Mouse (Mus musculus) forebrain, embryonic 10.5 days (tissue): ENCODE data around the gene Krt76. TPM values are rescaled to one million over a fixed set of nuclear protein-coding genes. Genes with fewer than 3 reads are reported as not detected.
A peak's percentile ranks its signal among the peaks of the same experiment; 100 is the strongest.

ENCODE experiments used
- DNase-seq: peaks from one replicate; pipeline ENCODE4 v3.0.0-alpha.2; 2017; ENCODE audit warnings: low spot score; ENCODE audit errors: extremely low spot score
- H3K27ac ChIP-seq: fragments of 300-500 bp; sonication (generic); 2 replicates; pipeline ENCODE4 v1.5.1; 2016; ENCODE audit warnings: mild to moderate bottlenecking
- H3K27me3 ChIP-seq: fragments of 300-500 bp; sonication (generic); 2 replicates; pipeline ENCODE4 v1.6.1; 2016; ENCODE audit warnings: mild to moderate bottlenecking; ENCODE audit not compliant: poor library complexity, severe bottlenecking
- H3K36me3 ChIP-seq: fragments of 300-500 bp; sonication (generic); replicated peaks from 2 replicates; pipeline ENCODE4 v1.6.1; 2016; ENCODE audit warnings: mild to moderate bottlenecking, moderate library complexity
- H3K4me1 ChIP-seq: fragments of 300-500 bp; sonication (generic); 2 replicates; pipeline ENCODE4 v1.6.1; 2016
- H3K4me3 ChIP-seq: fragments of 300-500 bp; sonication (generic); 2 replicates; pipeline ENCODE4 v1.5.1; 2016; ENCODE audit warnings: mild to moderate bottlenecking, moderate library complexity
- H3K9me3 ChIP-seq: fragments of 300-500 bp; sonication (generic); 2 replicates; pipeline ENCODE4 v1.6.1; 2016; ENCODE audit warnings: mild to moderate bottlenecking, moderate library complexity
- WGBS: fragments of 180-500 bp; shearing (Covaris S2); methylation state at CpG from one replicate; pipeline ENCODE4 v1.1.7; 2016; 5-methylcytosine and 5-hydroxymethylcytosine counted together
- polyA plus RNA-seq: library from polyadenylated mRNA; unstranded; fragments of >200 nt; fragmentation: Nextera tagmentation; extraction: Ambion mirVana; gene quantifications from 2 replicates; pipeline ENCODE4 v1.2.1, GENCODE M21; 2016

The Krt76 gene
- polyA plus RNA-seq, 1 experiment from 2014 or later, result not detected

DNA sequence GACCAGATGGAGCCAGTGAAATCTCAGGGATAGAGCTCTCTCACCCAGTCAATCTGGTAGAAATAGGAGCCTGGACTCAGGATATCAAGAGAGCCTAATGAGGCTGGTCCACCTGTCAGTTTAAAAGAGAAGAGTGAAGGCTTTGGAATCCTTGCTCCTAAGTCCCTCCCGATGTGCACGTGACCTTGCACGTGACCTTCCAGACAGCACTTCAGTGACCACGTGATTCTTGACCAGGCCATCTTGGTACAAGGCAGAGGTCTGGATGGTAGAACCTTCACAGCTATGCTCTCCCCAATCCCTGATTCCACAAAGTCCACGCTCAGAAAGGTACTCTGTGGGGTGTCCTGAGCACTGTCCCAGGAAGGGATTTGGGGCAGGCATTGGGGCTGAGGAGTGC lies 12.1 kb upstream of the Krt76 start:
- no peaks in the 10 kb centered on the region for H3K27me3 ChIP-seq
- H3K4me3 ChIP-seq, result no peak overlapping the region
- no peaks in the 10 kb centered on the region for H3K36me3 ChIP-seq
- H3K9me3 ChIP-seq, result no peaks in the 10 kb centered on the region; the same call in 1 of the 2 replicates
- H3K27ac ChIP-seq, result no peak overlapping the region
- peaks cover 6% of the 10 kb centered on the region; the same call in 1 of the 2 replicates for H3K4me1 ChIP-seq
- WGBS, result 80% methylated on average over 5 of the region's 5 CpGs
- no peak for DNase-seq

GRCm38 (mm10) chr15:101902171-101903149 lies 9.7 kb upstream of the Krt76 start:
- no peaks in the 10 kb centered on the region for H3K36me3 ChIP-seq
- no peak for DNase-seq

DNA sequence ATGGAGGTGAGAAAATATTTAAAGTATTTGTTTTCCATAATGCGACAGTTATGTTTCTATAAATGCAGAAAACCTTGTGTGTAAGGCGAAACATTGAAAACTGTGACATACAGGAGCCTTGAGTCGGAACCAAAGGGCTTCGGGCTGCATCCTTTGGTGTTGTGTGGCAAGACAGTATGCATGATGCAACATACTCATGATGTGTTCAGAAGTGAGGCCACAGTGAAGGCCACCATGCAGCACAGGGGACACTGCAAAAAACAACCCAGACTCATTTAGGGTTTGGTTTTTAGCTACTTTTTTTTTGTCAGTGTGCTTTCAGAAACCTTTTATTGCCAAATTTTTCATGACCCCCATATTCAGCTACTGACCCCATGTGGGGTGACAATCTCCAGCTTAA lies 2.5 kb upstream of the Krt76 start:
- no peak for DNase-seq
- Histone ChIP-seq H3K9me3 (no peaks in the 10 kb centered on the region), H3K4me1 (no peaks in the 10 kb centered on the region), H3K4me3 (no peak overlapping the region), H3K27me3 (no peaks in the 10 kb centered on the region; the same call in 1 of the 2 replicates), H3K27ac (no peak overlapping the region), H3K36me3 (no peaks in the 10 kb centered on the region)
- WGBS, result 92% methylated on average over 4 of the region's 4 CpGs

More at GRCm38 (mm10) chr15:101902171-101903149, 9.7 kb upstream of the Krt76 start:
- Histone ChIP-seq H3K27me3 (no peaks in the 10 kb centered on the region), H3K4me1 (peaks cover 6% of the 10 kb centered on the region; the same call in 1 of the 2 replicates), H3K4me3 (no peak overlapping the region), H3K9me3 (no peaks in the 10 kb centered on the region), H3K27ac (no peak overlapping the region)
- 73% methylated on average over 12 of the region's 12 CpGs for WGBS

DNA sequence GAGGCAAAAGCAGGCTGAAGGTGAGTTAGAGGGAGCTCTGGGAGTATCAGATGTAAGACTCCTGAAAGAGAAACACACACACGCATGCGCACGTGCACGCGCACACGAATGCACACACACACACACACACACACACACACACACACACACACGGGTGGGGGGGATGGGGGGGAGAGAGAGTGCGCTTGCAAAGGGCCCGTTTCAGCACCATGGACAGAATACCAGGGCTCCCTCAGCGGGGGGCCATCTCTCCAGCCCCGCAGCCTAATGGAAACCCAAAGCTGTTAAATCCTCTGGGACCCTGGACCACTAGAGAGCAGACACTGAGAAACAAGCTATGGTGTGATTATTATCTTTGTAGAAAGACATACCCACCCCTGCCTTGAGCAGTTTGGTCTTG lies 12.9 kb downstream of the Krt76 start:
- 24% methylated on average over 11 of the region's 11 CpGs for whole genome bisulfite sequencing
- H3K27ac ChIP-seq, result no peak overlapping the region
- H3K4me1 ChIP-seq, result peaks cover 3% of the 10 kb centered on the region; the same call in 1 of the 2 replicates

GRCm38 (mm10) chr15:101878041-101878440 lies 14.7 kb downstream of the Krt76 start:
- WGBS, result 71% methylated on average over 2 of the region's 2 CpGs
- DNase-seq, result no peak
- Histone ChIP-seq H3K4me3 (no peak overlapping the region), H3K36me3 (no peaks in the 10 kb centered on the region), H3K9me3 (no peaks in the 10 kb centered on the region), H3K4me1 (peaks cover 3% of the 10 kb centered on the region; the same call in 1 of the 2 replicates), H3K27ac (no peak overlapping the region), H3K27me3 (no peaks in the 10 kb centered on the region)

More for the DNA sequence above, 12.9 kb downstream of the Krt76 start:
- Histone ChIP-seq H3K4me3 (no peak overlapping the region), H3K9me3 (no peaks in the 10 kb centered on the region), H3K36me3 (no peaks in the 10 kb centered on the region), H3K27me3 (peaks cover 2% of the 10 kb centered on the region; the same call in 1 of the 2 replicates)
- DNase-seq, result peak; percentile 17

DNA sequence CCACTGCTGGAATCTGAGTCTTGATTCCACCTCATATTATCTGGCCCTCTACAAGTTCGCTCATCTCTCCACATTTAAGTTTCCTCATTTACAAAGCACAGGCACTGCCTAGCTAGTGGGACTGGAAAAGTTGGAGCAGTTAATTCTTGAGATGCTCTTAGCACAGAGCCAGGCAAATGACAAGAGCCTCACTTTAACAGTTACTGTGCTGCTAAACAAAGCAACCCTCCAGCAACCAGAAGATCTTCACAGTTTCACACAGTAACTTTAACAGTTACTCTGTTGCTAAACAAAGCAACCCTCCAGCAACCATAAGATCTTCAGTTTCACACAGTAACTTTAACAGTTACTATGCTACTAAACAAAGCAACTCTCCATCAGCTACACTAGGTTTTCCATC lies 18.3 kb downstream of the Krt76 start:
- WGBS, result 74% methylated on average over 1 of the region's 1 CpGs
- peaks cover 2% of the 10 kb centered on the region; the same call in 1 of the 2 replicates for H3K4me1 ChIP-seq
- no peak overlapping the region for H3K4me3 ChIP-seq
- H3K27me3 ChIP-seq, result no peaks in the 10 kb centered on the region
- H3K36me3 ChIP-seq, result no peaks in the 10 kb centered on the region
- no peaks in the 10 kb centered on the region for H3K9me3 ChIP-seq
- H3K27ac ChIP-seq, result no peak overlapping the region
- DNase-seq, result no peak

- Histone ChIP-seq H3K4me3 (no peak overlapping the region), H3K27me3 (no peaks in the 10 kb centered on the region), H3K27ac (no peak overlapping the region), H3K9me3 (no peaks in the 10 kb centered on the region), H3K4me1 (peaks cover 4% of the 10 kb centered on the region; the same call in 1 of the 2 replicates), H3K36me3 (no peaks in the 10 kb centered on the region)
- 81% methylated on average over 4 of the region's 4 CpGs for WGBS
- DNase-seq, result no peak
These were observed 19.5 kb downstream of the Krt76 start for GRCm38 (mm10) chr15:101873231-101873630.

GRCm38 (mm10) chr15:101869431-101869830 lies 23.3 kb downstream of the Krt76 start, which contains the start of gene Krt77:
Krt77 (minus strand) TSS chr15:101869705.
- DNase-seq, result no peak
- peaks cover 4% of the 10 kb centered on the region; the same call in 1 of the 2 replicates for H3K4me1 ChIP-seq
- no peak within 1 kb of the TSS for H3K4me3 ChIP-seq
- 37% methylated on average over 6 of the region's 6 CpGs for WGBS
- no peaks in the 10 kb centered on the region for H3K36me3 ChIP-seq
- no peaks in the 10 kb centered on the region for H3K27me3 ChIP-seq
- H3K27ac ChIP-seq, result no peak within 1 kb of the TSS
- no peaks in the 10 kb centered on the region for H3K9me3 ChIP-seq

- no peak overlapping the region for H3K27ac ChIP-seq
- peaks cover 8% of the 10 kb centered on the region for H3K27me3 ChIP-seq
- peaks cover 4% of the 10 kb centered on the region; the same call in 1 of the 2 replicates for H3K4me1 ChIP-seq
- DNase-seq, result no peak
- no peak overlapping the region for H3K4me3 ChIP-seq
- 88% methylated on average over 7 of the region's 7 CpGs for WGBS
- no peaks in the 10 kb centered on the region for H3K9me3 ChIP-seq
- no peaks in the 10 kb centered on the region for H3K36me3 ChIP-seq
These were observed 26.0 kb downstream of the Krt76 start for GRCm38 (mm10) chr15:101866754-101867153.

DNA sequence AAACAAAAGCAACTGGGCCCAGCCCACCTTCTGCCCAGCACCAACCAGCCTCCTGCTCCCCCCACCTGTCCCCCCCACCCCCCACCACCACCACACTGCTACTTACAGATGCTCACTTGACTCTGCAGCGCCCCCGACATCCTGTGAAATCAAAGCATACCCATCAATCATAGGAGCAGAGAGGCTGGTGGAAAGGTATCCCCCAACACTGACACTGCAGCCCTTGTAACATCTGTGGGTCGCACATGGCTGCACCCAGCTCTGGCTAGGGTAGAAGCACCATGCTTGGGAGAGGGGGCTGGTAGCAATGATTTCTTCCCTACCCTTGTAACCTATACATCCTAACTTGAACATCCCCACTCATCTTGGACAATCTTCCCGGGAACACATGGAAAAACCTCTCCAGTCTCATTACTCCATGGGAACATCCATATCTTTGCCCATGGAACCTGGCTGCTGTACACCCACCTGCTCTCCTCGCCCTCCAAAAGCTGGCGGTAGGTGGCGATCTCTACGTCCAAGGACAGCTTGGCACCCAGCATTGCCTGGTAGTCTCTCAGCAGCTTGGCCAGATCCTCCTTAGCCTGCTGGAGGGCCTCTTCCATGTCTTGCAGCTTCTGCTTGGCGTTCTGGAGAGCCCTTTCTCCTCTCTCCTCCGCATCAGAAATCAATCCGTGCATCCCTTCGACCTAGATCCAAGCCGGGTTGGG lies 32.1 kb downstream of the Krt76 start:
- H3K27me3 ChIP-seq, result peaks cover 70% of the 10 kb centered on the region
- no peaks in the 10 kb centered on the region for H3K9me3 ChIP-seq
- peaks cover 20% of the 10 kb centered on the region for H3K4me1 ChIP-seq
- DNase-seq, result no peak
- no peaks in the 10 kb centered on the region for H3K36me3 ChIP-seq
- WGBS, result 57% methylated on average over 13 of the region's 13 CpGs
- H3K27ac ChIP-seq, result no peak overlapping the region
- H3K4me3 ChIP-seq, result peak overlapping the region; percentile 58

- Histone ChIP-seq H3K4me1 (peaks cover 27% of the 10 kb centered on the region), H3K9me3 (no peaks in the 10 kb centered on the region), H3K27ac (peak overlapping the region; percentile 73), H3K4me3 (peak overlapping the region; percentile 58), H3K27me3 (peaks cover 78% of the 10 kb centered on the region), H3K36me3 (no peaks in the 10 kb centered on the region)
- DNase-seq, result peak; percentile 67
- under 1% methylated on average over 33 of the region's 33 CpGs for WGBS
These were observed 33.0 kb downstream of the Krt76 start for GRCm38 (mm10) chr15:101859735-101860170.

DNA sequence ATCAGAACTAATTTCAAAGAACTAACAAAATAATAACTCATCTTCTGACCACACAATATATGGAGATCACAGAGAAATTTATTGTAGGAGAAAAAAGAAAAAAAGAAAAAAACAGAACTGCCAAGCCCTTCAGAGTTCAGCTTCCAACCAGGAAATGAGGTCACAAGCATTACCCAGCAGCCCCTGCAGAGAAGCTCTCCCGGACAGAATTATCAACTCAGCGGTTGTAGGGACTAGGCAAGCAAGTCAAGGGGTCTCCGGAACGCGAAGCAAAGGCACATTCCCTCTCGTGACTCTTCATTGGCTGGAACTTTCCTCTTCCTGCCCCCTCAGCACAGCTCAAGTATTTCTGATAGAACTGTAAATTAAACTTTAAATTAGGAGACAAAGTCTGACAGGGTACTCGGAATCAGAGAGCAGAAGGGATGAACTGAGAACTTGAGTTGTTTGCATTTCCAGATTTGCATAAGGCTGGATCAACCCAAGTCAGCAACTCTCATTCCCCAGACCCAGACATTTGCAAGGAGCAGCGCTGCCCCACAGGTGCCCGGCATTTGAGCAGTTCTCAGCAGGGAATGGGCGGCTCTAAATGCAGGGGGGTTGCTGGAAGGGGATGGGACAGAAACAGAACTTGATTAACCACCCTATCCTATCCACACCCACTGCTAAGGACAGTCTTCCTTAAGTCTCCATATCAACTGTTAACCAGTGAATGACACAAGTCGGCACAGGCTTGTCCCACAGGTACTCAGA lies 33.9 kb downstream of the Krt76 start:
- H3K27me3 ChIP-seq, result peaks cover 86% of the 10 kb centered on the region
- H3K27ac ChIP-seq, result no peak overlapping the region
- DNase-seq, result peak; percentile 20
- peak overlapping the region; percentile 58 for H3K4me3 ChIP-seq
- H3K36me3 ChIP-seq, result no peaks in the 10 kb centered on the region
- 6% methylated on average over 11 of the region's 11 CpGs for WGBS
- H3K4me1 ChIP-seq, result peaks cover 36% of the 10 kb centered on the region
- no peaks in the 10 kb centered on the region for H3K9me3 ChIP-seq
